Mouse (Mus musculus): ENCODE measurements around the gene Poc5. TPM values are rescaled to one million over a fixed set of nuclear protein-coding genes. Genes with fewer than 3 reads are reported as not detected.

Gene Poc5
- 10 to 100 TPM in 3 of 4 experiments, 1 to 10 TPM in 1; 9.4 to 12.7 (median 11.0) TPM for total RNA-seq (2022)

- DNase-seq (ENCODE audit: low spot score) = peak; percentile 100
These were observed at the start of gene Poc5 for GRCm38 (mm10) chr13:96388042-96388888. Poc5 (plus strand) TSS chr13:96388294.

DNA sequence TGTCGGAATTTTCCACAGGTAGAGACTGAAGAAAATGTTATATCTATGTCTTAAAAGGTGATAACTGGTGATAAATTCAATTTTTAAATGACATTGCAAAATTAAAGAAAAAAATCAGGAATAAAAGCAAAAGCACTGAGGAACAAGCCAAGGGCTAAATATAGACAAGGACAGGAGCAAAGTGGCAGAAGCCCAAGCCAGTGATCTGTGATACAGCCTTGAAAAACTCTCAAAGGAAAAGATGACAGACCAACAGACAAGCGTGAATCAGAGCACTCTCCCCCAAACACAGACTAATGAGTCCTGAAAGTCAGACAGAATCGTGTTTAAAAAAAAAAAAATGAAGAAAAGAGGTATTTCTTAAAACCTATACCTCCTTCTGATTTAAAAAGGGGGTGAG is 46.6 kb upstream of the Poc5 start:
- no peak for DNase-seq (ENCODE audit: low spot score)

- no peak for DNase-seq (ENCODE audit: low spot score)
These were observed 43.3 kb upstream of the Poc5 start for GRCm38 (mm10) chr13:96344778-96345177.

DNA sequence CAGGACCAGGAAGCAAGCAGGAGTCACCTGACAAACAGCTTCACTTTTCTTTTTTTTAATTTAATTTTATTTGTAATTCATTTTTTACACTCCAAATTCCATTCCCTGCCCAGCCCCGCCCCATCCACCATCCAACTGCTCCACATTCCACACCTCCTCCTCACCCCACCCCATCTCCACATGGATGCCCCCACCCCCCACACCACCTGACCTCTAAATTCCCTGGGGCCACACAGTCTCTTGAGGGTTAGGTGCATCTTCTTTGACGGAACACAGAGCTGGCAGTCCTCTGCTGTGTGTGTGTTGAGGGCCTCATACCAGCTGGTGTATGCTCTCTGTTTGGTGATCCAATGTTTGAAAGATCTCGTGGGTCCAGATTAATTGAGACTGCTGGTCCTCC is 41.5 kb upstream of the Poc5 start:
- DNase-seq (ENCODE audit: low spot score) = no peak

DNA sequence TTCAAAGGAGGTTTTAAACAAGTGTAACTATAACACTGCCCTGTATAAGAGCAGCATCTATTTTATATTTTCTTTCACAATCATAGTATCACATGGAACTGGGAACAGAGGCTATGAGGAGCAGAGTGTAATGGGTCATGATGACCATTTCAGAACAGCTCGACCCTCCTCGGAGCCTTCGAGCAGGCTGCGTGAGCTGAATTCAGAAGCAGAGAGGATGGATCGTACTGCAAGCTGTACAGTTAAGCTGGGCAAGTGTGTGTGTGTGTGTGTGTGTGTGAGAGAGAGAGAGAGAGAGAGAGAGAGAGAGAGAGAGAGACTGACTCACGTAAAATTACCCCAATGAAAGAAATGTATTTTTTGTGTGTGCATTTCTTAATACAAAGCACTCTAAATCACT is 37.9 kb upstream of the Poc5 start:
- no peak for DNase-seq (ENCODE audit: low spot score)

DNA sequence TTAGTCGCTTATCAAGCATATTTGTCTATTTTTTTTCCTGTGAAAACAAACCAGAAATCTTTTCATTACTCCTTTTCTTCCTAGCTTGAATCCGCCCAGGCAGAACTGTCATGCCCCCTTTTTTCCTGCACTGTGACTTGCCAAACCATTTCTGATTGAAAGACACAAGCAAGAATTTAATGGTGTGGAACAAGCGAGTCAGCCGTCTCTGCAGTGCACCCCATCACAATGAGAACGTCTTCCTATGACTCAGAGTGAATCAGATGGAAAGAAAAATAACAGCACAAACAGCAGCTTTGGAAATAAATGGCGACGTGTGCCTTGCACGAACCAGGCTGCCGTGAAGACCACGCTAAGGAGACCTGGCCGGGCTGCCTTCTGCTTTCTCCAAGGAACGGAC is 36.8 kb upstream of the Poc5 start:
- no peak for DNase-seq (ENCODE audit: low spot score)

- no peak for DNase-seq (ENCODE audit: low spot score)
These were observed 12.6 kb upstream of the Poc5 start for GRCm38 (mm10) chr13:96375519-96375918.

DNA sequence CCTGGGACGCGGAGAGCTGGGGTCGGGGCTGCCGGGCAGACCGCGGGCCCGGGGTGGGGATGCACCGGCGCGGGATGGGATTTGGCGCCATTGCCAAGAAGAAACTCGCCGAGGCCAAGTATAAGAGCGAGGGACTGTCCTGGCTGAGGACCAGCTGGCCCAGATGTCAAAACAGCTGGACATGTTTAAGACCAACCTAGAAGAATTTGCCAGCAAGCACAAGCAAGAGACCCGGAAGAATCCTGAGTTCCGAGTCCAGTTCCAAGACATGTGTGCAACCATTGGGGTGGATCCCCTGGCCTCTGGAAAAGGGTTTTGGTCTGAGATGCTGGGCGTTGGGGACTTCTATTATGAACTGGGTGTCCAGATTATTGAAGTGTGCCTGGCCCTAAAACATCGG is 11.2 kb upstream of the Poc5 start:
- no peak for DNase-seq (ENCODE audit: low spot score)

DNA sequence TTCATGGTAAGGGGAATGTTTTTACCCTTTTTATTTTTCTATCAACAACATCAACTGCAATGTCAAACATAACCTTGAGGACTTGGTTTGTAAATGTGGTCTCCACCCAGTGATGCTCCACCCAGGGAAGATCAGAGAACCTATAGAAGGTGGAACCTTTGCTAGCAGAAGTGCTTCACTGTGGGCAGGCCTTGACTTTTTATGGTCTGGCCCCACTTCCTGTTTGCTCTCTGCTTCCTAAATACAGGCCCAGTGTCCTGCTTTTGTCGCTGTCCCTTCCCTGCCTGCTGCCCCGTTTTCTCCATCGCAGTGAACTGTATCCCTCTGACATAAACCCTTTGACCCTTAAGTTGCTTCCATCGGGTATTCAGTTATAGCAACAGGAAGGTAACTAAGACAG is 10.2 kb upstream of the Poc5 start:
- no peak for DNase-seq (ENCODE audit: low spot score)

DNA sequence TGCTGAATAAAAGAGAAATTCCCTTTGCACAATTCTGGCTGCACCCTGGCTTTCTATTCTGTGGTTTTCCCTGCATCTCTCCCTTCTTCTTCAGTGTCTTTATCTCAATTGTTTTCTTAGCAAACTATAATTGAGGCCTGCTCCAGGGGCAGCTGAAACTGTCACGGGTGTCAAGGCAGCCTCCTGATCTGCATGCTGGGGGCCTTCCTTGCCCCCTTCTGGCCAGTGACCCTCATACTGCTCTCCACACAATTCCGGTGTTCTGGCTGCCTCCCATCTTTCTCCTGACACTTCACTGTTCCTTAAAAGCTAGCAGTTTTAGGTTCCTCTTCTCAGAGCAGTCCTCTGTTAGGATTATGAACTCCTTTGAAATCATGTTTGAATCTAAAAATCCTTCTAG is 1.2 kb downstream of the Poc5 start:
- DNase-seq (ENCODE audit: low spot score) = no peak

DNA sequence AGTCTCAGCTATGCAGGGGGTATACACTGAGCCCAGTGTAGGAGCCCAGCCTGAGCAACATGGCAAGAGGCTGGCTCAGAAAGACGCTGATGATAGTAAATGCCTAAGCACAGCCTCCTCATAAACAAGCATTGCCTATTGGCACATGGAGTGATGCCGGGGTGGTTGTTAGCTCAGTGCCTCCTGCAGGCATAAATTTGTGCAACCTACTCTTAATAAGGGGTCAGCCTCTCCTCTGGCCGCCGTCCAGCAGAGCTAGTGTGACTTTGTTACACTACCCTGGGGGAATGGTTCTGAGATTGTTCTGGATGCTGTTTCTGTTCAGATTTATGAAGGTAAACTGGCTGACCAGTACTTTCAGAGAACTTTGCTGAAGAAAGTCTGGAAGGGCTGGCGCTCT is 13.2 kb downstream of the Poc5 start:
- no peak for DNase-seq (ENCODE audit: low spot score)

- no peak for DNase-seq (ENCODE audit: low spot score)
These were observed 17.4 kb downstream of the Poc5 start for GRCm38 (mm10) chr13:96405518-96405917.

GRCm38 (mm10) chr13:96407040-96407439 is 18.9 kb downstream of the Poc5 start:
- DNase-seq (ENCODE audit: low spot score) = peak; percentile 35

GRCm38 (mm10) chr13:96408786-96409185 is 20.7 kb downstream of the Poc5 start:
- DNase-seq (ENCODE audit: low spot score) = no peak

GRCm38 (mm10) chr13:96414384-96414783 is 26.3 kb downstream of the Poc5 start:
- DNase-seq (ENCODE audit: low spot score) = no peak

GRCm38 (mm10) chr13:96416380-96416779 is 28.3 kb downstream of the Poc5 start:
- no peak for DNase-seq (ENCODE audit: low spot score)

- no peak for DNase-seq (ENCODE audit: low spot score)
These were observed 29.2 kb downstream of the Poc5 start for GRCm38 (mm10) chr13:96417261-96417813.

DNA sequence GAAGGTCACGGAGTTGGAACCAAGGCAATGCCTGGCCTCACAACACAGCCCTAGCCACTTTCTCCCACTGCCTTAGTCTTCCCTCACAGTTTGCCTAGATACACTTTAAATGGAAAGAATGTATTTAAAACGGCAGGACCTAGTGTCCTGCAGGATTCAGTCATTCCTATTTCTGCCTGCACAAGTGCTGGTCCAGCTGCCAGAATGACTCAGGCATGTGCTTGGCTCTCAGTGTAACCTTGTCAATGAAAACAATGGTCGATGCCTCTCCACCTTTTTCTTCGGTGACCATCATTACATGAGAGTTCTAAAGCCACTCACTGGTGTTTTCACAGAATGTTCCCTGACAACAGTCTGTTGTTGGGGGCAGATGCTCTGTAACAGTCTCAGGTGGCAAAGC is 30.4 kb downstream of the Poc5 start:
- no peak for DNase-seq (ENCODE audit: low spot score)

DNA sequence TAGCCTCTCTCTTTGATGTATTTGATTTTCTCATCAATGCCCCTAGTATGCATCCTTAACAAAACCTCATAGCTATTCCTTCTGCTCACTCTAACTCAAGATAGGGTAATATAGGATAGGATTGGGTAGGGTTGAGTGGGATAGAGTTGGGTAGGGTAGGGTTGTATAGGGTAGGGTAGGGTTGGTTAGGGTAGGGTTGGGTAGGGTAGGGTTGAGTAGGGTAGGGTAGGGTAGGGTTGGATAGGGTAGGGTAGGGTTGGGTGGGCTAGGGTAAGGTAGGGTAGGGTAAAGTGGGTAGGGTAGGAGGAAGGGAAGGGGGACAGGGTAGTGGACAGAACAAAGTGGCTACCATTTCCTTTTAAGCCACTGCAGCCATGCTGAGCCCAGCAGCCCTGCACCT is 33.1 kb downstream of the Poc5 start:
- DNase-seq (ENCODE audit: low spot score) = no peak

- DNase-seq (ENCODE audit: low spot score) = no peak
These were observed 36.6 kb downstream of the Poc5 start for GRCm38 (mm10) chr13:96424496-96425274.

DNA sequence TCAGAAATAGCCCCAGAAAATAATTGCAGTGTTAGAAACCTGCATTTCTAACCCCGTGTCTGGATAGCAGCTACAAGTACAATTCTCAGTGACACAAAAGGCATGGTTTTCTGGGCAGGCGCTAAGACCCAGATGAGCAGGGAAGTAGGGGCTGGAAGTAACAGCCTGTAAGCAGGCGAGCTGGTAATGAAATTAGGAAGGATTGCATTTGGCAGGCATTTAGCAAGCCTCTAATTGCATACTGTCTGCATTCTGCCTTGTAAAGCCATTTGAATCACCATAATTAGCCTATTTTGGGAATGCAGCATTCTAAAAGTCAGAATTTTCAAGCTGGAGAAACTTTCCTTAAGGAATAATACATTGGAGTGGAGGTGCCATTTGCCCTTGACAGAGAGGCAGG is 38.0 kb downstream of the Poc5 start:
- no peak for DNase-seq (ENCODE audit: low spot score)

GRCm38 (mm10) chr13:96428531-96428930 is 40.4 kb downstream of the Poc5 start:
- no peak for DNase-seq (ENCODE audit: low spot score)

Data from heart, adult 8-10 months (tissue).